Mouse (Mus musculus): Measurements from ENCODE around the gene Kbtbd6.

GRCm38 (mm10) chr14:79482251-79482661 lies 30.6 kb downstream of the Kbtbd6 start:
- no peak for TF ChIP-seq POLR2A (IDR thresholded peaks at IDR 0.05; ENCODE audit: borderline replicate concordance, control insufficient read depth, low read depth, low read length)
- no peak for TF ChIP-seq CTCF (IDR thresholded peaks at IDR 0.05; ENCODE audit: control insufficient read depth, insufficient read depth, low read length)
